Mouse (Mus musculus) gonadal fat pad, adult 2 months (tissue): Measurements from ENCODE around the gene Ptgdr2. TPM values are rescaled to one million over a fixed set of nuclear protein-coding genes. Genes with fewer than 3 reads are reported as not detected.

Experiments
- DNase-seq: peaks from one replicate; pipeline ENCODE4 v3.0.0-alpha.2; 2012; ENCODE audit warnings: low read depth
- polyA plus RNA-seq: library from polyadenylated mRNA; depleted of rRNA; stranded (reverse); fragments of >200 nt; gene quantifications from 2 replicates; pipeline ENCODE4 v1.2.3, GENCODE M21; 2012; rRNA removed

Gene Ptgdr2
- polyA plus RNA-seq, result 0.14 TPM in 1 of 2 replicates, not detected in the other

GRCm38 (mm10) chr19:10937110-10937563 lies at the start of gene Ptgdr2:
TSS of gene Ptgdr2 (plus strand) at chr19:10937160.
- DNase-seq, result no peak

DNA sequence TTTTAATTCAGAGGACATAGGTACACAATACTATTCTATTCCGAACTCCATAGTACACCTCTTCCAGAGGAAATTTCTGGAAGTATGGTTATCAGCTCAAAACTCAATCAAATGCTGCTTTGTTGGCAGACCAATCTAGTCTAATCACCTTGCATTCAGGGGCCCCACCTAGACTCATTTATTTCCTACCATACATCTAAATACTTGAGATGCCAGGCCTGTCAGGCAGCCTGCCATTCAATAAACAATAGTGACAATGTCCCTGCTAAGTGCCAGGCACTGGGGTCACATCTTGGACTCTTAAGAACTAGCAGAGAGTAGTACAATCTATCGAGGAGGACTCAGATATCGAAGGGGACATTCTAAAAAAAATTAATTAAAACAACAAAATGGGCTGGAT lies 44.8 kb upstream of the Ptgdr2 start:
- DNase-seq, result no peak

- no peak for DNase-seq
These were observed 41.9 kb upstream of the Ptgdr2 start, which contains the start of gene Prpf19 for GRCm38 (mm10) chr19:10895016-10895528. TSS of gene Prpf19 (plus strand) at chr19:10895231.

DNA sequence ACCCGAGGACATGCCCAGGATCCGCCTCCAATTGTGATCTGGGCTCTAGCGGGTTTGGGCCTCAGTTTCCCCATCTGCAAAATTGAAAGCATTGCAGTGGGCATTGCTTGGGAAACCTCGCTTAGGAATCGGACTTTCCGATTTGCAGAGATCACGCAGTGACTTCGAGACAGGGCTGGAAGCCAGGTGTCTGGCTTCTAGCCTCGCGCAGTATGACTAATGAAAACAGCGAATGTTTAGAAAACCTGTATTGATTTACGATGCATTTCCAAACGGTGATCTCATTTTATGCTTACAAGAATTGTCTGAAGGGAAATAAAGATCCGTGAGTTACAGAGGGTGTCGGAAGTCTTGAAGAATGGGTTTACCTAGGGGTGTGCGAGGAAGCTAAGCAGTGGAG lies 41.3 kb upstream of the Ptgdr2 start:
- DNase-seq, result no peak

DNA sequence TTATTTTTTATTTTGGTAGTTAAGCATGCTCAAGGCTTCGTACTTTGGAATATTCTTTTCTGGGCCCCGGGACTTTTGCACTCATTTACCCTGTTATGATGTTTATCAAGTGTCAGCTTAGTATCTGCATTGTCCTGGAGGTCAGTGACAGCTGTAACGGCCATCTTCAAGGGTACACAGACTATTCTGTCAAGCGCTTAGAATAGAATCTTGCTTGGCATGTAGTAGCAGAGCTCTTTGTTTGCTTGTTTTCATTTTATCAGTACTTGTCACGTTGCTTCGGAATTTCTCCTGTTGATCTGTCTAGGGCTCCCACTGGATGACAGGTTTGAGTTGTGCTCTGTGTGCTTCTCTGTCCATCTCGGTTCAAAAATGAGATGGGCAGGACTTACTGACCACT lies 40.1 kb upstream of the Ptgdr2 start:
- DNase-seq, result no peak

DNA sequence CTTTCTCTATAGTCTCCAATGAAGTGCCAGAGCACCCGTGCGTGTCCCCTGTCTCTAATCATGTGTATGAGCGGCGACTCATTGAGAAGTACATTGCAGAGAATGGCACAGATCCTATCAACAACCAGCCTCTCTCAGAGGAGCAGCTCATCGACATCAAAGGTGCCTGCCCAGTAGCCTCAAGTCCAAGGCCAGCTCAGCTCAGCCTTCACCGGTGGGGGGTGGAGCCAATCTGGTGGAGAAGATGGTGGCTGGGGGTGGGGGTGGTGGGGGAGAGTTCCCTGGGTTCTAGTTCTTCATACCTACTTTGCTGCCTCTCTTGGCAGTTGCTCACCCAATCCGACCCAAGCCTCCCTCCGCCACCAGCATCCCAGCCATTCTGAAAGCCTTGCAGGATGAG lies 39.5 kb upstream of the Ptgdr2 start:
- no peak for DNase-seq

DNA sequence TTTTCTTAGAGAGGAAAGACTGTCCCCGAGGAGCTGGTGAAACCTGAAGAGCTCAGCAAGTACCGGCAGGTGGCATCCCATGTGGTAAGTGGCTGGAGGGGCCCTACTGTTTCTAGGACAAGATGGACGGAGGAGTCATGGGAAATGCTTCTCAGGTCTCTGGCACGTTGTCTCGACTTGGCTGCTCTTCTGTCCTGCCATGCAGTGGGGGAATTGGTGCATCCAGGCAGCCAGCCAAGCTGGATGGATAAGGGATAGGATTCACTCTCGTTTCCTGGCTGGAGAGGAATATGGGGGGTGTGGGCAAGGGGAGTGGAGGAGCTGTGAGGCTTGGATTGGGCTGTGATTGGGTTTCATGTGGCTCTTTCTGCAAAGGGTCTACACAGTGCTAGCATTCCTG lies 36.6 kb upstream of the Ptgdr2 start:
- DNase-seq, result no peak

- no peak for DNase-seq
These were observed 35.9 kb upstream of the Ptgdr2 start for GRCm38 (mm10) chr19:10901046-10901445.

GRCm38 (mm10) chr19:10904512-10904911 lies 32.4 kb upstream of the Ptgdr2 start:
- no peak for DNase-seq

GRCm38 (mm10) chr19:10904927-10905727 lies 31.8 kb upstream of the Ptgdr2 start:
- DNase-seq, result no peak

- no peak for DNase-seq
These were observed 31.3 kb upstream of the Ptgdr2 start for GRCm38 (mm10) chr19:10905728-10906000.

GRCm38 (mm10) chr19:10907891-10908290 lies 29.1 kb upstream of the Ptgdr2 start:
- DNase-seq, result no peak

DNA sequence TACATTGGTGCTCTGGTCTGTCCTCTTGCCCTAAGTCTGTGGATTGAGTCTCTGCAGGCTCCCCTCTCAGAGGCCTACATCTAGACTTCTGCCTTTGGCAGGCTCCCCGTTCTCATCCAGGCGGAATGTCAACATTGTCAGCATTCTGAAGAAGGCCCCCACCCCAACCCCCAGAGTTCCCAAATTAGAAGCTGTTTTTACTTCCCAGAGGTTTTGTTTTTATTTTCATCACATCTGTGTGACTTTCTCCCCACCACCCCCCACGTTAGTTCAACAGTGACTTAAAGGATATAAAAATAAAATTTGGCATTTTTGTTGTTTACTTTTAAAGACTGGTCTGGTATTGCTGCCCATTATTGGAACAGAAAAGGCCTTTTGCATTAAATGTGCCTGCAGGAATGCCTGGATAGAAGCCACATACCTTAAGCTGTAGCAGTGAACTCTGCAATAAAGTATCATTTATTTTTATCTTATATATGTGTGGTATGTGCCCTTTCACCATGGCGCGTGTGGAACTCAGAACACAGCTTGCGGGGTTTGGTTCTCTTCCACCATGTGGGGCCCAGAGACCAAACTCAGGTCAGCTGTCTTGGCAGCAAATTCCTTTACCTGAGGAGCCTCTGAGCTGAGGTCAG lies 27.8 kb upstream of the Ptgdr2 start:
- DNase-seq, result no peak

- DNase-seq, result no peak
These were observed 22.7 kb upstream of the Ptgdr2 start for GRCm38 (mm10) chr19:10914291-10914690.

- DNase-seq, result no peak
These were observed 22.1 kb upstream of the Ptgdr2 start for GRCm38 (mm10) chr19:10914870-10915269.

GRCm38 (mm10) chr19:10916506-10916905 lies 20.5 kb upstream of the Ptgdr2 start:
- DNase-seq, result no peak

GRCm38 (mm10) chr19:10918321-10918991 lies 18.5 kb upstream of the Ptgdr2 start:
- no peak for DNase-seq

DNA sequence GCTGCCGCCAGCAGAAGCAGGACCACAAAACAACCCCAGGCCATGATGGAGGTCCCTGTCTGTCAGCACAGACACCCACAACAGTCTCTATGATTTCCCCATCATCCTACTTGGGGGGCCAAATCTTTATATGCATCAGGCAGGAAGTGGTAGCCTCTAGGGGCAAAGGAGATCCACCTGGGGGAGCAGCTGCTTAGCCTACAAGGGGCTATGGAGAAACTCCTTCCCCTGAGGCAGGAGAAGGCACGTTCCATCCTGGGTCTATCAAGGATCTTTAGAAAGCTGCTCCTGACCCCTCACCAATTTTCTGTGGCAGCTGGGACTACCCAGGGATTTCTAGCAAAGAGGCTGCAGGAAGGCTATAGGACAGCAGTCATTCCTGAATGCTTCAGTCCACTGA lies 16.4 kb upstream of the Ptgdr2 start, which contains the start of gene Zp1:
TSS of gene Zp1 (minus strand) at position 101 of the 400 bp plus-strand sequence.
- DNase-seq, result no peak

DNA sequence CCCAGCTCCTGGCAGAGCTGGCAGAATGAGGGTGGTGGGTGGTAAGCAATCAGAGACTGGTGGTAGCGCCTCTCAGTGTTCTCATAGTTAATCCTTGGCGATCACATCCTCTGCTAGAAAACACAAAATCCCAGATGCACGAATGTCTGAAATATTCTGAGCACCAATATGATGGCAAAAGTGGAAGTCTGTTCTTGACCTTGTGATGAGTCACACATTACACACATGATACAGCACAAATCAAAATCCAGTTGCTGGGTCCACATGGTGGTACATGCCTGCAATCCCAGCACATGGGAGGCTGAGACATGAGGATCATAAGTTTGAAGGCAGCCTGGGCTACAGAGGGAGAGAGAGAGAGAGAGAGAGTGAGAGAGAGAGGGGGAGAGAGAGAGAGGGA lies 15.9 kb upstream of the Ptgdr2 start:
- DNase-seq, result no peak

- no peak for DNase-seq
These were observed 12.7 kb upstream of the Ptgdr2 start for GRCm38 (mm10) chr19:10924220-10924619.

GRCm38 (mm10) chr19:10926123-10926621 lies 10.8 kb upstream of the Ptgdr2 start:
- no peak for DNase-seq

GRCm38 (mm10) chr19:10926666-10927065 lies 10.3 kb upstream of the Ptgdr2 start:
- no peak for DNase-seq
